Mouse (Mus musculus) hindbrain, embryonic 14.5 days (tissue): ENCODE data around the gene Brinp2. TPM values are rescaled to one million over a fixed set of nuclear protein-coding genes. Genes with fewer than 3 reads are reported as not detected.
A peak's percentile ranks its signal among the peaks of the same experiment; 100 is the strongest.

Experiments
- ATAC-seq: fragments of 200-750 bp; cut with Nextera tagmentation; 2 replicates; pipeline ENCODE4 v1.8.0; 2017; ENCODE audit warnings: moderate number of reproducible peaks, mild to moderate bottlenecking, moderate TSS enrichment, moderate library complexity; ENCODE audit not compliant: low FRiP score
- DNase-seq: peaks from one replicate; pipeline ENCODE4 v3.0.0-alpha.2; 2015; ENCODE audit warnings: low spot score
- H3K27ac ChIP-seq: fragments of 300-500 bp; sonication (generic); 2 replicates; pipeline ENCODE4 v1.5.1; 2014; ENCODE audit warnings: mild to moderate bottlenecking, moderate library complexity
- H3K27me3 ChIP-seq: fragments of 300-500 bp; sonication (generic); 2 replicates; pipeline ENCODE4 v1.6.1; 2014; ENCODE audit warnings: mild to moderate bottlenecking, low read length, mixed read lengths; ENCODE audit not compliant: control insufficient read depth, insufficient read depth
- H3K36me3 ChIP-seq: fragments of 300-500 bp; sonication (generic); replicated peaks from 2 replicates; pipeline ENCODE4 v1.6.1; 2014; ENCODE audit not compliant: control insufficient read depth, insufficient read depth
- H3K4me1 ChIP-seq: fragments of 300-500 bp; sonication (generic); replicated peaks from 2 replicates; pipeline ENCODE4 v1.6.1; 2014; ENCODE audit warnings: antibody characterized with exemption, low read length, mixed read lengths; ENCODE audit not compliant: control insufficient read depth, insufficient read depth
- H3K4me2 ChIP-seq: fragments of 300-500 bp; sonication (generic); replicated peaks from 2 replicates; pipeline ENCODE4 v1.6.1; 2014; ENCODE audit warnings: mild to moderate bottlenecking, moderate library complexity
- H3K4me3 ChIP-seq: fragments of 300-500 bp; sonication (generic); replicated peaks from 2 replicates; pipeline ENCODE4 v1.5.1; 2014; ENCODE audit warnings: mild to moderate bottlenecking, low read length
- H3K9ac ChIP-seq: fragments of 300-500 bp; sonication (generic); 2 replicates; pipeline ENCODE4 v1.6.1; 2014
- H3K9me3 ChIP-seq: fragments of 300-500 bp; sonication (generic); 2 replicates; pipeline ENCODE4 v1.6.1; 2016; ENCODE audit warnings: low read length; ENCODE audit not compliant: control insufficient read depth
- WGBS: fragments of 180-500 bp; shearing (Covaris S2); extraction: QIAGEN DNeasy Blood & Tissue Kit; methylation state at CpG from one replicate; pipeline ENCODE4 v1.1.7; 2014; 5-methylcytosine and 5-hydroxymethylcytosine counted together
- polyA plus RNA-seq: library from polyadenylated mRNA; unstranded; fragments of >200 nt; fragmentation: Nextera tagmentation; extraction: Ambion mirVana; gene quantifications from 2 replicates; pipeline ENCODE4 v1.2.1, GENCODE M21; 2014

Brinp2 gene
- polyA plus RNA-seq, 1 experiment from 2014 or later = 23.5 TPM

- no peaks in the 10 kb centered on the region for H3K4me1 ChIP-seq
- DNase-seq (no peak), ATAC-seq (no peak)
- H3K4me2 ChIP-seq = no peak overlapping the region
- no peak overlapping the region for H3K4me3 ChIP-seq
- no peaks in the 10 kb centered on the region for H3K27me3 ChIP-seq
- H3K9ac ChIP-seq = no peak overlapping the region
- no peaks in the 10 kb centered on the region for H3K9me3 ChIP-seq
- peaks cover 18% of the 10 kb centered on the region for H3K36me3 ChIP-seq
- no peak overlapping the region for H3K27ac ChIP-seq
- 96% methylated on average over 3 of the region's 3 CpGs for WGBS
These were observed 112.1 kb downstream of the Brinp2 start for GRCm38 (mm10) chr1:158244016-158244415.

- no peaks in the 10 kb centered on the region for H3K27me3 ChIP-seq
- no peak overlapping the region for H3K27ac ChIP-seq
- no peak overlapping the region for H3K4me2 ChIP-seq
- WGBS = 89% methylated on average over 2 of the region's 2 CpGs
- H3K4me3 ChIP-seq = no peak overlapping the region
- H3K9me3 ChIP-seq = no peaks in the 10 kb centered on the region
- H3K9ac ChIP-seq = no peak overlapping the region
- peaks cover 14% of the 10 kb centered on the region; the same call in 1 of the 2 replicates for H3K36me3 ChIP-seq
- no peaks in the 10 kb centered on the region for H3K4me1 ChIP-seq
- DNase-seq (no peak), ATAC-seq (no peak)
These were observed 114.1 kb downstream of the Brinp2 start for GRCm38 (mm10) chr1:158241848-158242556.

GRCm38 (mm10) chr1:158239841-158240240 is 116.3 kb downstream of the Brinp2 start:
- DNase-seq (no peak), ATAC-seq (no peak)
- no peaks in the 10 kb centered on the region for H3K9me3 ChIP-seq
- H3K27ac ChIP-seq = no peak overlapping the region
- WGBS = 89% methylated on average over 2 of the region's 2 CpGs
- H3K36me3 ChIP-seq = no peaks in the 10 kb centered on the region
- H3K4me3 ChIP-seq = no peak overlapping the region
- H3K9ac ChIP-seq = no peak overlapping the region
- H3K27me3 ChIP-seq = no peaks in the 10 kb centered on the region
- H3K4me1 ChIP-seq = no peaks in the 10 kb centered on the region
- H3K4me2 ChIP-seq = no peak overlapping the region

GRCm38 (mm10) chr1:158238722-158239121 is 117.4 kb downstream of the Brinp2 start:
- no peak overlapping the region for H3K4me2 ChIP-seq
- no peaks in the 10 kb centered on the region for H3K4me1 ChIP-seq
- 56% methylated on average over 4 of the region's 4 CpGs for WGBS
- DNase-seq = no peak
- H3K27ac ChIP-seq = no peak overlapping the region
- no peaks in the 10 kb centered on the region for H3K27me3 ChIP-seq
- H3K9ac ChIP-seq = no peak overlapping the region
- H3K9me3 ChIP-seq = no peaks in the 10 kb centered on the region
- no peaks in the 10 kb centered on the region for H3K36me3 ChIP-seq
- no peak overlapping the region for H3K4me3 ChIP-seq
- no peak for ATAC-seq

GRCm38 (mm10) chr1:158228687-158229224 is 127.4 kb downstream of the Brinp2 start:
- Histone ChIP-seq H3K9ac (no peak overlapping the region), H3K27ac (no peak overlapping the region), H3K4me3 (no peak overlapping the region), H3K4me1 (peaks cover 13% of the 10 kb centered on the region), H3K9me3 (no peaks in the 10 kb centered on the region), H3K4me2 (no peak overlapping the region), H3K27me3 (no peaks in the 10 kb centered on the region), H3K36me3 (no peaks in the 10 kb centered on the region)
- WGBS = 92% methylated on average over 9 of the region's 9 CpGs
- DNase-seq (no peak), ATAC-seq (no peak)

- DNase-seq = no peak
- Histone ChIP-seq H3K27ac (no peak overlapping the region), H3K9me3 (no peaks in the 10 kb centered on the region), H3K27me3 (no peaks in the 10 kb centered on the region), H3K9ac (no peak overlapping the region), H3K4me2 (no peak overlapping the region), H3K4me3 (no peak overlapping the region), H3K36me3 (no peaks in the 10 kb centered on the region), H3K4me1 (peaks cover 13% of the 10 kb centered on the region)
- no peak for ATAC-seq
- WGBS = 54% methylated on average over 2 of the region's 2 CpGs
These were observed 128.9 kb downstream of the Brinp2 start for GRCm38 (mm10) chr1:158227239-158227638.

GRCm38 (mm10) chr1:158226689-158227088 is 129.4 kb downstream of the Brinp2 start:
- Histone ChIP-seq H3K4me3 (no peak overlapping the region), H3K27me3 (no peaks in the 10 kb centered on the region), H3K9ac (no peak overlapping the region), H3K4me2 (no peak overlapping the region), H3K36me3 (no peaks in the 10 kb centered on the region), H3K4me1 (peaks cover 13% of the 10 kb centered on the region), H3K9me3 (no peaks in the 10 kb centered on the region), H3K27ac (no peak overlapping the region)
- 15% methylated on average over 2 of the region's 2 CpGs for WGBS
- ATAC-seq (no peak), DNase-seq (no peak)

GRCm38 (mm10) chr1:158221048-158221447 is 135.1 kb downstream of the Brinp2 start:
- WGBS = 15% methylated on average over 4 of the region's 4 CpGs
- ATAC-seq = 0 out of 2 replicates have a peak, but pooled peaks have one; percentile 34
- H3K4me2 ChIP-seq = no peak overlapping the region
- H3K4me3 ChIP-seq = no peak overlapping the region
- no peaks in the 10 kb centered on the region for H3K9me3 ChIP-seq
- no peaks in the 10 kb centered on the region for H3K27me3 ChIP-seq
- peak overlapping the region; percentile 47; the same call in 1 of the 2 replicates for H3K27ac ChIP-seq
- no peak overlapping the region for H3K9ac ChIP-seq
- no peak for DNase-seq
- peaks cover 11% of the 10 kb centered on the region for H3K4me1 ChIP-seq
- no peaks in the 10 kb centered on the region for H3K36me3 ChIP-seq

- DNase-seq (no peak), ATAC-seq (no peak)
- no peak overlapping the region for H3K4me2 ChIP-seq
- no peaks in the 10 kb centered on the region for H3K36me3 ChIP-seq
- no peak overlapping the region for H3K4me3 ChIP-seq
- 52% methylated on average over 4 of the region's 4 CpGs for WGBS
- H3K27me3 ChIP-seq = no peaks in the 10 kb centered on the region
- H3K9ac ChIP-seq = no peak overlapping the region
- peaks cover 11% of the 10 kb centered on the region for H3K4me1 ChIP-seq
- H3K9me3 ChIP-seq = no peaks in the 10 kb centered on the region
- H3K27ac ChIP-seq = no peak overlapping the region
These were observed 136.0 kb downstream of the Brinp2 start for GRCm38 (mm10) chr1:158220148-158220547.
